Mouse (Mus musculus) embryo, embryonic 10.5 days (tissue): ENCODE measurements at regions not wholly inside any gene's neighbourhood (a gene's known extent, or its start where the extent isn't known, plus 50 kb on each side); places are given as distances from the start of the nearest gene placed in this dataset.

ENCODE experiments used
- DNase-seq: peaks from one replicate; pipeline ENCODE4 v3.0.0-alpha.2; 2015; ENCODE audit warnings: low spot score

- DNase-seq, result no peak
These were observed 189.0 kb downstream of the Ttll7 start for GRCm38 (mm10) chr3:147041201-147041600.

GRCm38 (mm10) chr3:147042911-147043310 is 190.7 kb downstream of the Ttll7 start:
- DNase-seq, result no peak

- no peak for DNase-seq
These were observed 194.5 kb downstream of the Ttll7 start for GRCm38 (mm10) chr3:147046634-147047033.

- DNase-seq, result no peak
These were observed 202.1 kb downstream of the Ttll7 start for GRCm38 (mm10) chr3:147054157-147054838.

- no peak for DNase-seq
These were observed 205.7 kb downstream of the Ttll7 start for GRCm38 (mm10) chr3:147057874-147058273.

- no peak for DNase-seq
These were observed 208.5 kb downstream of the Ttll7 start for GRCm38 (mm10) chr3:147060659-147061058.

GRCm38 (mm10) chr3:147062451-147062850 is 210.3 kb downstream of the Ttll7 start:
- DNase-seq, result no peak

- no peak for DNase-seq
These were observed 211.6 kb downstream of the Ttll7 start for GRCm38 (mm10) chr3:147063578-147064442.

GRCm38 (mm10) chr3:147064443-147064868 is 212.3 kb downstream of the Ttll7 start:
- DNase-seq, result no peak

GRCm38 (mm10) chr3:147070972-147071371 is 218.8 kb downstream of the Ttll7 start:
- DNase-seq, result no peak

GRCm38 (mm10) chr3:147080197-147080596 is 228.0 kb downstream of the Ttll7 start:
- DNase-seq, result no peak

- DNase-seq, result no peak
These were observed 228.7 kb downstream of the Ttll7 start for GRCm38 (mm10) chr3:147080768-147081448.

GRCm38 (mm10) chr3:147081763-147082162 is 229.6 kb downstream of the Ttll7 start:
- DNase-seq, result peak; percentile 30

GRCm38 (mm10) chr3:147082255-147082943 is 230.2 kb downstream of the Ttll7 start:
- peak; percentile 67 for DNase-seq

GRCm38 (mm10) chr3:147083374-147083773 is 231.2 kb downstream of the Ttll7 start:
- DNase-seq, result peak; percentile 29

- no peak for DNase-seq
These were observed 231.7 kb downstream of the Ttll7 start for GRCm38 (mm10) chr3:147083823-147084222.

- DNase-seq, result peak; percentile 33
These were observed 232.5 kb downstream of the Ttll7 start for GRCm38 (mm10) chr3:147084624-147085189.

- no peak for DNase-seq
These were observed 236.0 kb downstream of the Ttll7 start for GRCm38 (mm10) chr3:147088171-147088570.

- no peak for DNase-seq
These were observed 237.5 kb downstream of the Ttll7 start for GRCm38 (mm10) chr3:147089716-147090115.

- no peak for DNase-seq
These were observed 240.3 kb downstream of the Ttll7 start for GRCm38 (mm10) chr3:147092188-147093075.

- DNase-seq, result no peak
These were observed 240.9 kb downstream of the Ttll7 start for GRCm38 (mm10) chr3:147093076-147093380.
